Mouse (Mus musculus) retina, postnatal 1 day (tissue): ENCODE data around the gene Impad1.

Experiments
- DNase-seq: peaks from one replicate; pipeline ENCODE4 v3.0.0-alpha.2; 2012

Gene Impad1

DNA sequence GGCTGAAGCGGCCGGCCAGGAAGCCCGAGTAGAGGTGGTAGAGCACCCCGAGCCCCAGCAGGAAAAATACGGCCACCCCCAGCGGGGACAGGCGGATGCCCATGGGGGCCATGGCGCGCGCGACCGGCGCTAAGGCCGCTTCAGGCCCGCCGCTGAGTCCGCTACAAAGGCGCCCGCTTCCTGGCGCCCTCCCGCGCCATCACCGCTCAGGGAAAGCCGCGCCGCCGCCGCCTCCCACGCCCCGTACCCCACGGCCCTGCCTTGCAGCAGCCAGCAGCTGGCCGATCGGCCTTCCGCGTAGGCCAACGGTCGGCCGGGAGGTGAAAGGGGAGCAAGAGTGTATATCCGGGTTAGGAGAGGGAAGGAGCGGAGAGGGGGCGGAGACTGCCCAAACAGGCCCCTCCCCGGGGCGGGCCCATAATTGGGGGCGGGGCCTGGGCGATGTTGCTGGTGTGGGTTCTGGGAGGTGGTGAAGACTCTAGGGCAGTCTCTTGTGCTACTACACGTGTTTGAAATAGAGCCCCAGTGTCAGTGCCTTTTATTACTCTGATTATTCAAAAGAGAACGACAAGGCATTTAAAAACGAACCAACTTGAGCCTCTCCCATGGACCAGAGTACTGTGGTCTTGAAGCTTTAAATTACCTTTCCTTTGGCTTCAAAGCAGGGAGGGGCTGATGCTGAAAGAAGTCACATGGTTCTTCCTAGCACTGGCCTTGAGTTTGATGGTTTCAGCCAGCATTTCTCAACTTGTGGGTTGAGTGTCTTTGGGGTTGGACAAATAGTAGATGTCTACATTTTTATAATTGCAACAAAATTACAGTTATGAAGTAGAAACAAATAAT lies at the start of gene Impad1:
Gene Impad1 (minus strand): TSS at position 364 of the 843 bp plus-strand sequence.
- DNase-seq: peak; percentile 91

DNA sequence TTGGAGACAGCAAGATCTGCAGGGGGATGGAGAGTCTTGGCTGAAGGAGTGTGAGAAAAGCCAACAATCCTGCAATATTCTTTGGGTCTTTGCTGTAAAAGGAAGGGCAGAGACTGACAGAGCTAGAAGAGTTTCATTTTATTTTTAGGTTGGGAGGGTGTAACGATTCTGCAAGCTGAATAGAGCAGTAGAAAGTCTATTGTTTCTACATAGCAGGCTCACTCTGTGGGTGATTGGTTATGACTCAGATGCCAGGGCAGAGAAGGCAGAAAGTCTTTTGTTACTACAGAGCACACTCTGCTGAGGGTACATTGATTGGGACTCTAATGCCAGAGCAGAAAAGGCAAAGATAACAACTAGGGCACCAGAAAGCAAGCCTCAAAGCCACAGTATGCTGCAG lies 47.0 kb upstream of the Impad1 start:
- DNase-seq: no peak

DNA sequence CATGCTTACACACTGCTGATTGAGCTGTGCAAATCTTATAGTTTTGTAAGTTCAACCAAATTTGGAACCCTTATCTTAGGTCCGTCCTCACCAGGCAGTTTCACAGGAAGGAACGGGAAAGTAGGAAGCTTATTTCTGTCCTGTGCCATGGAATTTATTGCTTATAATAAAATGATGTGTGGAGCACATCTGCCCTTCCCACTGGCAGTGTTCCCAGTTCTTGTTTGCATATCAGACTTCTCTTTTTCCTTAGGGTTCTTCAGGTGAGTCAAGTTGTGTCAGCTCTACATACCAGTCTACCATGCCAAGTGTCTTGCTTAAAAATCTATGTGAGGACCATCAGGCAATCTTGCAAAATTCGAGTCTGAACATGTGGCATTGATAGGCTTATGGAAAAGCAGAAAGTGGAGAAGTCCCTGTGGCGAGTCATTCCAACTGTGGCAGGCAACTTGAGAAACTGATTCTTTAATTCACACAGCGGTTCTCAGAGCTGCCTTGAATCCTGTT lies 40.7 kb upstream of the Impad1 start:
- DNase-seq: no peak

DNA sequence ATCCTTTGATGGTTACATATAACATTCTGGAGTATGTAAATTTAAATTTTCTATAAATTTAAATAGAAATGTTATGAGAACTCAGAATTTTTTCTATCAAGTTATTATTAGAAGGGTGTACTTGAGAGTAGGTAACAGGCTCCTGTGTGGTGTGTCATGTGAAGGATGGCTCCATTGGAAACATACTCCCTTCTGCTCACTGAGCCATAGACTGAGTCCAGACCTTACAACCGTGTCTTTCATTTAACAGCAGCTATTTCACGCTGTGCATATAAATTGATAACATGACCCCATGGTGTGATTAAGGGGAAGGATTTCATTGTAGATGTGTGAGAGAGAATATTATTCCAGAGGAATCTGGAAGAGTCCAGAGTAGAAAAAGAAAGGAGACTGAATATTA lies 35.0 kb upstream of the Impad1 start:
- DNase-seq: no peak

DNA sequence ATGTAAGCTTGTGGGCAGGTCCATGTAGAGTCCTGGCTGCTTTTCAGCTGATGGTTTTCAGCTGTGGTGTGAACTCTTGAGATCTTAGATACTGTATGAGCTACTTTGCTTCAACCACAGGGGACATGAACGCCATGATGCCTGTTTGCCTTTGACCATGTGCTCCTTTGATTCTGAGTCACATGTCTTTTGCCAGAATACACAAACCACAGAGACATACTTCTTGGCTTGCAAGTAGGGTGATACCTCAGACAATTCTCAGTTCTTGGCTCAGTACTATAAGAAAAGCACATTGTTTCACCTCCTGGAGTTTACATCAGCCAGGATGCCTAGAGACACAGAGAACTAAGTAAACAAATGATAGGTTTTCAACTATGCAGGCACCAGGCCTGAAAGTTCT lies 29.0 kb upstream of the Impad1 start:
- no peak for DNase-seq

DNA sequence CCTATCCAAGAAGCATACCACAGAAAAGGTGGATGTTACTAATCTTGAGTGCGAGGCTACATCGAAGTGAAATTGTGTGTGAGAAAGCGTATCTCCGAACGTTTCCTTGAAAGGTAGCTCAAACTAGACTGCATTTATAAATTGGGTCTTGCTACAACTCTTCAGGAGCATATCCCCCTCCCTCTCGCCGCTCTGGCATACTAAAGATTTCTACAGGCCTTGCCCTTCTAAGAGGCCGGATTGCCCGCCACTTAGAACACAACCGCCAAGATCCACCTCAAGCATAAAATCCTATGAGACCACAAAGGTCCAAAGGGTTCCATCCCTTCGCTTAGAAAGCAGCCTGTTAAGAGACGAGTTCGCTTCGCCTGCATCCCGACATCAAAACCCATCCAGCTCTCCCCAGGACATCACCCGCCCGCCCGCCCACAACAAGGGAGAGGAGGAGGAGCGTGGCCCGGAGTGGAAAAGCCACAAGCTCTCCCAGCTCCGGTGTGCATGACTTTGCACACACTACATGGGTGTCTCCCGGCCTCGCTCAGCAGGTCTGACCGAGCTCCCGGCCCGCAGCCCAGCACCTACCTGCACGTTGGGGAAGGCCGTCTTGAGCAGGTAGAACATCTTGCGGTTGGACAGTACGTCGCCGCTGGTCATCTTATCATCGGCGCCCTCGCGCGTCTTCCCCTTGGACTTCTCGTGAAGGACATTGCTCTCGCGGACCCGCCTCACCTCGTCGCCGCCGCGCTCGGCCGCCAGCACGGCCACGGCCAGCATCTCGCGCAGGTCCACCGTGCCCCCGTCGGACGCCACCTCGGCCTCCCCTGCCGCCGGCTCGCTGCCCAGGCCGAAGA lies 789 bp downstream of the Impad1 start:
- DNase-seq: peak; percentile 66

DNA sequence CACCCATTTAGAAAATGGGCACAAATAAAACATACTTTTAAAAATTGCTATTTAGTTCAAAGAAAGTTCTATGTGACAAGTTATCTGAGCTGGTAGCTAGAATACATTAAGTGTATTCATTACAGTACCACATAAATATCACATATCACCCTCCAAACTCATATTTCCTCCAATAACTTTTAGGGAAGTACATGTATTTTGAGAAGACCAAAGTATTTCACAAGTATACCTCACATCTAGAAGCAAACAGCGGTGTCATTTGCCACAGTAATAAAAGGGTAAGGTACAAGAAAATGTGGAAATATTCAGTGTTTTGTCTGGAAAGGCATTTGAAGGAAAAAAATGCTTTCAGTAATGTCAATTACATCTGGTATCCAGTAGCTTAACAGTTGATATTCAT lies 2.0 kb downstream of the Impad1 start:
- no peak for DNase-seq

DNA sequence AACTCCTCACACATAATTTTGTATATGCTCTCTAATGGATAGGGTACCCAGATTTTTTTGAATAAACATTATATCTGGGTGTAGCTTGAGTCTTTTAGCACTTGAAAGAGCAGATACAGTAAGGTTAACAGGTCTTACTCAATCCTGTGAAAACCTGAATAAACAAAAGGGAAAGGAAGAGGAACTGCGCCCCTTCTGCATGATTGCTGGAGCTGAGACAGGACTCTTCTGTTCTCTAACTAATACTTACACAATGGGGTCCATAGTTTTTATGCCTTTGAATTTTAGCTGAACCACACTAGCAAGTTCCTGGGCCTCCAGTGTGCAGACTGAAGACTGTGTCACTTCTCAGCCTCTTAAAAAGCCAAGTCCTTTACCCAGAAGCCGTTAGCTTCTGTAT lies 8.0 kb downstream of the Impad1 start:
- DNase-seq: no peak

DNA sequence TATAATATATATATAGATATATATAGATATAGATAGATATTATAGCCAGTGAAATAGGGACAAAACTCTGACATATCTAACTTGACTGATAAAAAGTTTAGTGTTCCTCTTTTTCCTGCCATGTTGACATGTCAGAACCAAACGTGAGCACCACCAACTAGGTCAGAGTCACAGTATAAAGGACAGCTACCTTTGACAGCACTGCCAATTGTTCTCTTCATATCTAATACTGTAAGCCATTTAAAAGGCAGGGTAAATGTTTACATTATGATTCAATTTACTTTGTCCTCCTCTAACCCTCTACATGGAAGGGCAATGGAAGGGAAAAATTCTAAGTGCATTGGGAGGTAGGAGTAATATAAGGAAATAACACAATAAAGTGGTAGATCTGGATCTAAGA lies 8.8 kb downstream of the Impad1 start:
- no peak for DNase-seq

DNA sequence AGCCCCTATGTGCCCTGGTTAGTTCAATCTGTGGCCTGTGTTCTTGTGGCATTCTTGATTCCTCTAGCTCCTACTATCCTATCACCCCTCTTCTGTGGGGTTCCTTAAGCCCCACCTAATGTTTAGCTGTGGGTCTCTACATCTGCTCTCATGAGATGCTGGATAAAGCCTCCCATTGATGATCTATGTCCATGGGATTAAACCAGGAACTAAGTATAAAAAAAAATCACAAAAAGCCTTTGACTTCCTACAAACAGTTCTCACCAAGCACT lies 9.5 kb downstream of the Impad1 start:
- no peak for DNase-seq

DNA sequence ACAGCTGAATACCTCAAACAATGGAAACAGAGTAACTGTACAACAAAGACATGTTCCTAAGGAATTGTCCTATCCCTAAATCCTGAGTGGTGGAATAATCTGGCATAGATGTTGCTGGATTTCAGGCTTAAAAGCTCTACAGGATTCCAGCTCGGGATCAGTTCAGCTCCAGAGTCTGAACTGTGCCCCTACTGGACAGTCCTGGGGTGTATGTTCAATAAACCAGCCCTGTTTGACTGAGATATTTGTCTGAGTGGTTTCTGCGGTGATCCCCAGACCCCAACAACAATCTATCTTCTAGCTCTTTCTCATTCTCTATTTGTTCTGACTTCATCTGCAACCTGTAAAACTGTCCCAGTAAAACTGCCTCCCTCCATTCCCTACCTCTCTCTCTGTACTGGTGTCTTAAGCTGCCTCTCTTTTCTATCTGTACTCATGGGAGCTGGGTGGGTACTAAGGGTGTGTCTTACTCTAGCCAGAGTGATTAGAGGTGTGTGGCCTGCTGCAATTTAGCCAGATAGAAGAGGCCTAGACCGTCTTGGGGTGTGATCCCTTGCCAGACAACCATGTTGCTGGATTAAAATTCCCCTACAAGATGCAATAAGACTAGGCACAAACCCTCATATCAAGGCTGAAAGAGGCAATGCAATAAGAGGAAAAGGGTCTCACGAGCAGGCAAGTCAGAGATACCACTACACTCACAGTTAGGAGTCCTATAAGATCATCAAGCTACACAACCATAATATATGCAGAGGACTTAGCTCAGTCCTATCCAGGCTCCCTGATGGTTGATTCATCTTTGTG lies 10.1 kb downstream of the Impad1 start:
- DNase-seq: no peak

DNA sequence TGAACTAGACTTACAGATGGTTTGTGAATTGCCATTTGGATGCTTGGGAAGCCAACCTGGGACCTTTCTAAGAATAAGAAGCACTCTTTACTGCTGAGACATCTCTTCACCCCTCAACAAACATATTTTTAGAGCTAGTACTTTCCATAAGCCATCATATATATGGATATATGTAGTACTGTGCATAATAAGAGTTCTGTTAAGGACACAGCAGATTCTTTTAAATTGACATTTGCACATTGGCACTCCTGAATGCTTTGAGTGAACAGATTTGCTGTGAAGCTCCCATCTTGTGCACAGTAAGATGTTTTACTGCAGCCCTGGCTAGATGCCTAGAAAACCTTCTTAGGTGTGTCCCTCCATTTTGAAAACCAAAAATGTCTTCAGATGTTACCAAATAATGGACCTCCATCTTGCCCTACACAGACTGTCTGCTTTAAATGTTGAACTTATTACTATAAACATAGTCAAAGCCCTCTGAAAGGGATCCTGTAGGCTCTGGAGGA lies 13.8 kb downstream of the Impad1 start:
- DNase-seq: no peak

DNA sequence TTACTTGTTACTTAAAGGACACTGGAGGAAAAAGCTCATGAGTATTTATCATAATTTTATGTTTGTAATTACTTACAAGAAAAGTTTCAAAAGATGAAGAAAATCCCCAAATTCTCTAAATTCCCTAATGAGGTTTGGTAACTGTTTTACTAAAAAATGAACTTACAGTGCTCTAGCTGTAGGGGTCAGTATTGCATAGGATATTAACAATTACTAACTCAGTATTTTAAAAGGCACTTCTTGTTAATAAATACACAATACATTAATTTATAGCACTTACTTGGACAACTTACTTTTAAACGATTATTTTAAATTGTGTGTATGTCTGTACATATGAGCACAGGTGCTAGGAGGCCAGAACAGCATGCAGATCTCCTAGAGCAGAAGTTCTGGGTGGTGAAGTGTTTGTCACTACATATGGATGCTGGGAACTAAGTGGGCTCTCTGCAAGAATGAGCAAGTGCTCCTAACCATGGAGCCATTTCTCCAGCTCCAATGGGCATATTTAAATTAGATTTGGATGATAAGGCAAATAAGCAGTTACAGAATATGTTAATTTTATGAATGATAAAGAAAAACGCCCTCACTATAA lies 21.5 kb downstream of the Impad1 start:
- peak; percentile 36 for DNase-seq

DNA sequence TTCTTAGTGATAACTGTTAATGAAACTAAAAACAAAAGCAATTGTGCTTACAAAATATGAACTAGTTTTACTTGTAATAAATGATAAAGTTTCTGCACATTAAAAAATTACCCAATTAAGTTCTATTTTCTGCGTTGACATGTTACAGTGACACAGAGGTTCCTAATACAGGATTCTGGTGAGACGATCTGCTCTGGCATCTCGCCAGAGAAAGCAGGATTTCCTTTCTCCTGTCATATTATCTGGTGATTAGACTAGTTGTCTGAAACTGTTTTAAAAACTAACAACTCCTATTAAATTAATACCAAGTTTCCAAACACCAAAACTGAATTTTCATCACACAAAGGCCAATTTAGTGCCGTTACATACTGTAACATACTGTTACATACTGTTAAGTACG lies 27.3 kb downstream of the Impad1 start:
- no peak for DNase-seq

DNA sequence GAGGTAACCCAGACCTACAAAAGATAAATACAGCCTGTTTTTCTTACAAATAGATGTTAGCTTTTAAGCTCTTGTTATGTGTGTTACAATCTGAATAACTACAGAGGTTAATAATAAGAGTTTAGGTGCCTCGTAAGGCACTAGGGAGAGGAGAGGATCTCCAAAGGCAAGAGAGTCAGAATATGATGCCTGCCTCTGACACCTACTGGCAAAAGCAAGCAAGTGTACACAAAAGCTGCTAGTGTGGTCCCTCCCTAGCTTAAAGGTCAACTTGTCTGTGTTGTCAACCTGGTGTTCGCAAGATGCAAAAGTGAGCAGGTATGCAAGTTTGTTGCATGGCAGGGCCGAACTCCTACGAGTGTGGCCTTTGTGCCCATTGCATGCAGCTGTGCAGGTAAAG lies 34.8 kb downstream of the Impad1 start:
- DNase-seq: no peak

DNA sequence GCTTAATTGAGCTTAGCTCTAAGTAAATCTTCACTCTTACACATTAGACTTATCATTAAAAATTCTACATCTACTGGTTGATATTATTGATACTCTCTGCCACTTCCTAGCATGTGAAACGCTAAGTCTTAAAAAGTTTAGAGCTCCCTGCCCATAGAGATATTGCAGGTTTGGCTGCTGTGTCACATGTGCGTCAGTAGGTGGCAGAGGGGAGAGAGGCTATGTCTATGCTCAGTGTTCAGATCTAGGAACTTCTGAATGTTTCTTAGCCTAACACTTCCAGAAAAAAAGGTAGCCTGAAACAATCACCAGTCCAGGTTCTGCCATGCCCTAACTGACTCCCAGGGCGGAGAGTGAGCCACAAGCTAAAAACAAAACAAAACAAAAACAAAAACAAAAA lies 63.7 kb downstream of the Impad1 start:
- DNase-seq: peak; percentile 7

DNA sequence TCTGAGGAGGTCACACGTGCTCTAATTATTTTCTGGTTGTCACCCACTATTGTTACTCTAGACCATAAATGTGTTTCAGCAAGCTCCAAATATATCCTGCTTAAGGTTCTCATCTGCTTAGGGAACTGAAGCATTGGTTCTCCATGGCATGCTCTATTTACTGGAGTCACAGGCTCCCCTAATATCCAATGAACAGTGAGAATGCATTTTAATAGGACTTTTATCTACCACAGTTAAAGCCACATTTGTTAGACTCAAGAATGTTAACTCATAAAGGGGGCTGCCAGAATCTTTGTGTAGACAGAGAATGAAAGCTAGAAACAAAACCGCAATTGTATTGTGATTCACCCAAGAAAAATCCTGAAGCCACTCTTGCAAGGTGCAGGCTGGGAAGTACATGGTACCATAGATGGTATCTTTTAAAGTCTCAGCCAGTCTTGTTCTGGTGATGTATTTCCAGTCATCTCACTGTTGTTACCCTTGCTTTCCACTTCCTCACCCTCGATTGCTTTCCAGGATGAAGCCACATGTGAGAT lies 66.8 kb downstream of the Impad1 start:
- DNase-seq: no peak

DNA sequence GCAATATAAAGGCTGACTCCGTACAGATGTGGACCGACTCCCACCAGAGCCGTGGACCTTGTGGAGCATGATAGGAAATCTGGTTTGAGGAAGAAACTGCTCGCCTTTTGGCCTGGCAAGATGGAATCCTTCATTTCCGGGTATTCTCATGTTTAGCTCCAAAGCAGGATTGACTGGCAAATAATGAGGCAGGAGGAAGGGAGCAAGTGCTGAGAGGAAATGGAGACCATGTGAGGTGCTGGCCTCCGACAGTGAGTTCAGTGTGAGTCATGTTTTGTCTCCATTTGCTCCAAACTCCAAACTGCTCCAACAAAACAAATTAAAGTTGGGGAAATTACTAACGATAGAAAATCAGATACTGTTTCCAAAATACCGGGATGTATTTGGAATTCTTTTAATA lies 69.3 kb downstream of the Impad1 start:
- DNase-seq: no peak

DNA sequence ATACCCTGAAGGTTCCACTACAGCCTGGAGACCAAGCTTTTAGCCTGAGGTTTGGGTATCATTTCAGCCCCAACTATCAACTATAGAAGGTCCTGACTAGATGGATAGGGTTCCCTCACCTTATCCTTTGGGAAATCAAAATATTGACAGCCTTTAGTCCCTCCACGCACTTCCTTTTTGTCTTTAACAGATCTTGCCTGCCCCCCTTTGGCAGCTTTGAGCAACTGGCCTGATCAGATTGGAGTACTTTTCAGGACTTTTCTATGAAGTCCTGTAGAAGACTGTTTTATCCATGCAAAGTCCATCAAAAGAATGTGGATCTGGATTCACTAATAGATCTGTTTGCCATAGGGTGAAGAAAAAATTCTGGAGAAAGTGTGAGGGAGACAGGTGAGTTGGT lies 71.1 kb downstream of the Impad1 start:
- DNase-seq: no peak

DNA sequence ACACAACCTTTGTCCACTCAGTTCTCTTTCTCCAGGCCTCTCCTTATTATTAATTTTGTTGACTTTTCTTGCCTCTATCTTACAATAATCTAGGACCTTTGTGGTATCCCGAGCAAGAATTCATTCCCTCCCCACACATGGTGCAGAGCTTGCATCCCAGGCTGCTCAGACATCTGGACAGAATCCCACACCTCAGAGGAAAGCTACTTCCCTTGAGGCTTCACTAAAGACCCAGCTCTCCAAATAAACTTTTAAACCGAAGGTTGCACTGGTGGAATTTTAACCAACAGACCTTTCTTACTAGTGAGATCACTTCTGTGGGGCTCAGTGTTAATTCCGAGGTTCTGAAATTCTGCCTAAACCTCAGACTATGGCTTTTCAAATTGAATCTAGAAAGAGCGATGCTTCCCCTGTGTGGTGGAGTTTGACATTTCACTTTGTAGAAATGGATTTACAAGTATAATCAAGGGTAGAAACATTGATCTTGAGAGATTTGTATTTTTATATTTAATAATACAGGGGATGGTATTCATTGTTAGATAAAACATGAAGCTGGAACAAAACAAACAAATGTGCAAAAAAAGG lies 75.3 kb downstream of the Impad1 start:
- DNase-seq: no peak
